Mouse (Mus musculus) small intestine, adult 2 months (tissue): ENCODE measurements at regions not wholly inside any gene's neighbourhood (a gene's known extent, or its start where the extent isn't known, plus 50 kb on each side); places are given as distances from the start of the nearest gene placed in this dataset.

Experiments
- CTCF ChIP-seq: fragments of 200-500 bp; IDR thresholded peaks from 2 replicates; pipeline ENCODE4 v1.5.1; 2012; ENCODE audit warnings: low read depth, mild to moderate bottlenecking, control low read depth, inconsistent platforms, low read length, moderate library complexity, mixed read lengths; ENCODE audit not compliant: insufficient replicate concordance, insufficient read length; ENCODE audit errors: extremely low read depth
- POLR2A ChIP-seq: fragments of 200-500 bp; IDR thresholded peaks from 2 replicates; pipeline ENCODE4 v1.6.1; 2012; ENCODE audit warnings: low read depth, mild to moderate bottlenecking, control low read depth, inconsistent platforms, low read length, moderate library complexity

GRCm38 (mm10) chr2:103871522-103872276 is 74.2 kb upstream of the Caprin1 start:
- TF ChIP-seq POLR2A (no peak), CTCF (peak; percentile 62; the same call in 1 of the 2 replicates)
